Mouse (Mus musculus) thymus, postnatal 14 days (tissue): ENCODE results near the gene Olfr820.
"Not testable (repeated sequence)": the region's sequence is repeated elsewhere in the genome, so short reads cannot be mapped to it uniquely, and the experiment has no call there.

ENCODE experiments used
- DNase-seq: peaks from one replicate; pipeline ENCODE4 v3.0.0; 2021

Olfr820 gene

GRCm38 (mm10) chr10:130012321-130012720 is at the start of gene Olfr820:
Gene Olfr820 (plus strand): TSS chr10:130012621.
- no peak for DNase-seq

- DNase-seq, result not testable (repeated sequence)
Measured at GRCm38 (mm10) chr10:129966232-129966631, 46.2 kb upstream of the Olfr820 start.

DNA sequence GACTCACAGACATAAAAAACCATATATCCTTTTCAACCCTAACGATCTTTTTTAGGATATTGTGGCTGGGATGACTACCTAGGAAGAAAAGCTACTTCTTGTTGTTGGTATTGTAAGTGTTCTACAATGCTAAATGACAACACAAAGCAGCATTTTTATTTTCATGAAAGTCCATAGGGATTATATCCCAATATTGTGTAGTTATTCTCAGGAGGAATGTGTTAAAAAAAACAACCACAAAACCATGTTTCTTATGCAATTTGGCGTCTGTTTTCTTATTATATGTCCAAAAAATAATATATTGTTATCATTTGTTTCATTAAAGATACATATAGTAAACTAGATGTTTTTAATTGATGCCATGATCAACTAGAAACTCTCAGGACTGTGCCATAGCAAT is 45.3 kb upstream of the Olfr820 start, which contains the start of gene Olfr819:
TSS of gene Olfr819 (minus strand) at position 101 of the 400 bp plus-strand sequence.
- DNase-seq, result not testable (repeated sequence)

DNA sequence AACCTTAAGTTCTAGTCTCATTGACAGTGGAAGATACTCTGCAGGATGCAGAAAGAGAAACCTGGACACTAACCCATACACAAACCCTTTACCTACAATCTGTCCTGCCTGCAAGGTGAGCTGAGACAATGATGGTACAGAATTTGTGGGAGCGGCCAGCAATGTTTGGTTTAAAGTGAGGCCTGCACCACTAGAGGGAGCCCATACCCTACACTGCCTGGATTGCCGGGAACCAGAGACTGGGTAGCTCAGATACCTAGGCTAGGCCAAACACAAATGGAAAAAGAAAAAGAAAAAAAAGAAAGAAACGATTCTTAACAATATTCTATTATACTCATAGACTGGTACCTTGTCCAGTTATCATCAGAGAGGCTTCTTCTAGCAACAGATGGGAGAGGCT is 39.4 kb upstream of the Olfr820 start:
- not testable (repeated sequence) for DNase-seq

GRCm38 (mm10) chr10:129976040-129976439 is 36.4 kb upstream of the Olfr820 start, which contains the start of gene Olfr247:
Gene Olfr247 (minus strand): TSS chr10:129976140.
- not testable (repeated sequence) for DNase-seq

DNA sequence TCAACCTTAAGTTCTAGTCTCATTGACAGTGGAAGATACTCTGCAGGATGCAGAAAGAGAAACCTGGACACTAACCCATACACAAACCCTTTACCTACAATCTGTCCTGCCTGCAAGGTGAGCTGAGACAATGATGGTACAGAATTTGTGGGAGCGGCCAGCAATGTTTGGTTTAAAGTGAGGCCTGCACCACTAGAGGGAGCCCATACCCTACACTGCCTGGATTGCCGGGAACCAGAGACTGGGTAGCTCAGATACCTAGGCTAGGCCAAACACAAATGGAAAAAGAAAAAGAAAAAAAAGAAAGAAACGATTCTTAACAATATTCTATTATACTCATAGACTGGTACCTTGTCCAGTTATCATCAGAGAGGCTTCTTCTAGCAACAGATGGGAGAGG is 30.6 kb upstream of the Olfr820 start:
- not testable (repeated sequence) for DNase-seq

DNA sequence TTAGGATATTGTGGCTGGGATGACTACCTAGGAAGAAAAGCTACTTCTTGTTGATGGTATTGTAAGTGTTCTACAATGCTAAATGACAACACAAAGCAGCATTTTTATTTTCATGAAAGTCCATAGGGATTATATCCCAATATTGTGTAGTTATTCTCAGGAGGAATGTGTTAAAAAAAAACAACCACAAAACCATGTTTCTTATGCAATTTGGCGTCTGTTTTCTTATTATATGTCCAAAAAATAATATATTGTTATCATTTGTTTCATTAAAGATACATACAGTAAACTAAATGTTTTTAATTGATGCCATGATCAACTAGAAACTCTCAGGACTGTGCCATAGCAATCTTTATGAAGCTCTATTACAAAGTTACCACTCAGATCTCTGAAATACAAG is 27.5 kb upstream of the Olfr820 start, which contains the start of gene Gm10310:
TSS of gene Gm10310 (minus strand) at position 101 of the 400 bp plus-strand sequence.
- not testable (repeated sequence) for DNase-seq

- DNase-seq, result not testable (repeated sequence)
Measured at GRCm38 (mm10) chr10:130004104-130004503, 8.3 kb upstream of the Olfr820 start.

DNA sequence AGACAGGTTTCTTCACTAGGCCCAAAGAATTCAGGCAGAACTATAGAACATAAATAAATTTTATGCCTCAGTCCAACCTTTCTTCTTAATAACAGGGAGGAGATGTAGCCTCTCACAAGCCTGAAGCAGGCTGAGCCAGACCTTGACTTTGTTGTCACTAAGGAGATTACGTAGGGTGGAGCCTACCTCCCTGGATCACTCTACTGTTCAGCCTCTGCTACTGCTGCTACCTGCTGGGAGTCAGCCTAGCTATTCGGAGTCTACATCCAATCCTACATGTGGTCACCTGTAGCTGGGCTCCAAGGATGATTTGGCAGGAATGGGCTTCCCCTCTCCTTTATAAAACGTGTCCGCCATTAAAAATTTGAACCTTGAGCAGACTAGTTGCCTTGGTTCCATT is 7.1 kb upstream of the Olfr820 start:
- not testable (repeated sequence) for DNase-seq

- no peak for DNase-seq
Measured at GRCm38 (mm10) chr10:130030048-130030447, 17.6 kb downstream of the Olfr820 start, which contains the start of gene Olfr821. Gene Olfr821 (plus strand): TSS chr10:130030348.

DNA sequence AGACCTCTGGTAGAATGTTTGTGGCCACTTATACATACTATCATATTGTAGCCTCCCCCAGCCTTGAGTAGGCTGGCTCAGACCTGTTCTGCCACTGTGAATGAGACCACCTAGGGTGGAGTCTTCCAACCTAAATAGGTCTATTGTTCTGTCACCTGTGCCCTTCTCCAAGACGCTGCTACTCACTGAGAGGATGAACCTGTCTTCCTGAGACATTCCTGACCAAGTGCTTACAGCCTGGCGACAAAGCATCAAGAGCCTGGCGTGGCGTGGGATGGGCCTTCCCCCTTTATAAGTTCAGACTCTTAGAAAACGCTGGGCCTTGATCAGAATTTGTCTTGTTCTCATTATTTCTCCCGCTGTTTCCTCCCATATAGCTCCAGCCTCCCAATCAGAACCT is 24.7 kb downstream of the Olfr820 start:
- no peak for DNase-seq
